Mouse (Mus musculus) megakaryocyte, embryonic 14.5 days (primary cell): Measurements from ENCODE around the gene Irf6.

Source experiments
- FLI1 ChIP-seq: IDR thresholded peaks from 2 replicates; pipeline ENCODE4 v1.6.1; 2012; ENCODE audit warnings: low read length, inconsistent platforms, mixed read lengths
- GATA1 ChIP-seq: IDR thresholded peaks from 3 replicates; pipeline ENCODE4 v1.6.1; 2012; ENCODE audit warnings: mixed read lengths, low read length, inconsistent platforms, borderline replicate concordance

GRCm38 (mm10) chr1:193138087-193138486 lies 14.8 kb upstream of the Irf6 start:
- TF ChIP-seq GATA1 (no peak), FLI1 (no peak)
